Mouse (Mus musculus): ENCODE results near the gene Glrx5.

Gene Glrx5

DNA sequence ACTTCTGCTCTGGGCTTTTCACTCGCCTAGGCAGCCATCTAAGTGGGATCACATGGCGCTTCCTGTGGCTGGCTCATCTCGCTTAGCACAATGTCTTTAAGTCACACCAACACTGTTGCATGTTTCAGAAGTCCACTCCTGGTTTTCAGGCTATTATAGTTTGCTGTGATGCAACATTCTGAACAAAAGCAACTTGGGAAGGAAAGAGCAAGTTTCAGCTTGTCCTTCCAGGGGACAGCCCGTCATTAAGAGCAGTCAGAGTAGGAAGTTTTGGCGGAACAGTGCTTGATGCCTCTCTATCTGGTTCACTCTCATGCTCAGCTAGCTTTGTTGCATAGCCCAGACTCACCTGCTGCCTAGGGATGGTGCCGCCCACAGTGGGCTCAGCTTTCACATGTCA lies 59.1 kb downstream of the Glrx5 start:
- in situ Hi-C loops (cut with MboI; ENCODE audit: low pct_unique_long_range_greater_than_20kb in 1 of 2, low sequenced_read_pairs in 2 of 2, unreplicated experiment in 1 of 2) = no loop called here
